Mouse (Mus musculus) intestine, embryonic 14.5 days (tissue): Measurements from ENCODE around the gene Rhox4g. TPM values are rescaled to one million over a fixed set of nuclear protein-coding genes. Genes with fewer than 3 reads are reported as not detected.

Experiments
- polyA plus RNA-seq: library from polyadenylated mRNA; unstranded; fragments of >200 nt; fragmentation: Nextera tagmentation; extraction: Ambion mirVana; gene quantifications from 2 replicates; pipeline ENCODE4 v1.2.1, GENCODE M21; 2014

Gene Rhox4g
- polyA plus RNA-seq, 1 experiment from 2014 or later: not detected

Other genes with a start within 250 kb of the Rhox4g start
- not detected in 2 replicates for gene Rhox2b, start 239.3 kb downstream of the Rhox4g start, polyA plus RNA-seq
- not detected in 2 replicates for gene Rhox4b, start 218.8 kb downstream of the Rhox4g start, polyA plus RNA-seq
- not detected in 2 replicates for gene Rhox2c, start 197.6 kb downstream of the Rhox4g start, polyA plus RNA-seq
- gene Rhox3c, start 192.7 kb downstream of the Rhox4g start, polyA plus RNA-seq: not detected in 2 replicates
- not detected in 2 replicates for gene Rhox4c, start 171.0 kb downstream of the Rhox4g start, polyA plus RNA-seq
- not detected in 2 replicates for gene Rhox2d, start 157.9 kb downstream of the Rhox4g start, polyA plus RNA-seq
- 0.13 TPM in 1 of 2 replicates, not detected in the other for gene Rhox4d, start 137.0 kb downstream of the Rhox4g start, polyA plus RNA-seq
- gene Rhox2e, start 120.9 kb downstream of the Rhox4g start, polyA plus RNA-seq: not detected in 2 replicates
- gene Rhox3e, start 109.3 kb downstream of the Rhox4g start, polyA plus RNA-seq: not detected in 2 replicates
- not detected in 2 replicates for gene Rhox4e, start 93.9 kb downstream of the Rhox4g start, polyA plus RNA-seq
- 0.23 TPM in 1 of 2 replicates, not detected in the other for gene Rhox2f, start 79.9 kb downstream of the Rhox4g start, polyA plus RNA-seq
- gene Rhox3f, start 70.3 kb downstream of the Rhox4g start, polyA plus RNA-seq: not detected in 2 replicates
- gene Rhox4f, start 43.6 kb downstream of the Rhox4g start, polyA plus RNA-seq: not detected in 2 replicates
- not detected in 2 replicates for gene Rhox3g, start 22.7 kb downstream of the Rhox4g start, polyA plus RNA-seq
- not detected in 2 replicates for gene Rhox2g, start 7.9 kb downstream of the Rhox4g start, polyA plus RNA-seq
- not detected in 2 replicates for gene Rhox3h, start 17.4 kb upstream of the Rhox4g start, polyA plus RNA-seq
- not detected in 2 replicates for gene Rhox2h, start 21.9 kb upstream of the Rhox4g start, polyA plus RNA-seq
- gene Rhox5, start 153.5 kb upstream of the Rhox4g start, polyA plus RNA-seq: 3.9 and 4.0 TPM in 2 replicates
- gene Rhox6, start 175.6 kb upstream of the Rhox4g start, polyA plus RNA-seq: not detected in 2 replicates
- gene Rhox7a, start 180.4 kb upstream of the Rhox4g start, polyA plus RNA-seq: not detected in 2 replicates
- gene Rhox8, start 227.6 kb upstream of the Rhox4g start, polyA plus RNA-seq: not detected in 2 replicates
- gene Rhox7b, start 245.9 kb upstream of the Rhox4g start, polyA plus RNA-seq: not detected in 2 replicates